Mouse (Mus musculus) megakaryocyte-erythroid progenitor cell, adult 5-6 weeks (primary cell): ENCODE results near the gene Art1. TPM values are rescaled to one million over a fixed set of nuclear protein-coding genes. Genes with fewer than 3 reads are reported as not detected.
A peak's percentile ranks its signal among the peaks of the same experiment; 100 is the strongest.

Experiments
- ATAC-seq: replicated peaks from 2 replicates; pipeline ENCODE4 v1.8.0; 2016; ENCODE audit warnings: mild to moderate bottlenecking, inconsistent platforms; ENCODE audit not compliant: severe bottlenecking, poor library complexity, low FRiP score, low TSS enrichment
- total RNA-seq, 2 experiments: library from RNA; stranded (forward) in 1 of 2; stranded (reverse) in 1 of 2; fragments of 200-1000, 215-1000 nt in 1 of 2; fragments of >200 nt in 1 of 2; fragmentation: Nextera tagmentation in 1 of 2; gene quantifications; 2 replicates each; pipeline ENCODE4 v1.2.3; 2014 to 2017

The Art1 gene
- total RNA-seq (2014; fragmentation: Nextera tagmentation), result not detected in 2 replicates
- not detected in 2 replicates for total RNA-seq (2017)

DNA sequence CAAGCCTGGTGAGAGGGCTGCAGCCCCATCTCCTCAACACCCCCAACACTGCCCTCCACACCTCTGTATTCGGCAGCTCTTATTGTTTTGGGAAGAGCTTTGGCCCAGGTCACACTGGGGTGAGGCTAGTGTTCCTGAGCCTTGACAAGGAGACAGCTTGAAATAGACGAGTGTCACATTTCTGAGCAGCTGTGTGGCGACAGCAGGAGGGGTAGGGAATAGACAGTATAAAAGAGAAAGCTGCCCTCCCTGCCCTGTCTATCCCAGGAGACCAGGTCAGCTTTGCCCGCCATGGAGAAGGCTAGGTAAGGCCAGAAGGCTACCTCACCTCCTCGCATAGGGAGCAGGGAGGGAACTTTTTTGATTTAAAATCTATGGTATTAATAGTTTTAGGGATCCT, at the start of gene Art1:
Gene Art1, plus strand, starts transcription at position 257 of the 400 bp plus-strand sequence.
- no peak for ATAC-seq

DNA sequence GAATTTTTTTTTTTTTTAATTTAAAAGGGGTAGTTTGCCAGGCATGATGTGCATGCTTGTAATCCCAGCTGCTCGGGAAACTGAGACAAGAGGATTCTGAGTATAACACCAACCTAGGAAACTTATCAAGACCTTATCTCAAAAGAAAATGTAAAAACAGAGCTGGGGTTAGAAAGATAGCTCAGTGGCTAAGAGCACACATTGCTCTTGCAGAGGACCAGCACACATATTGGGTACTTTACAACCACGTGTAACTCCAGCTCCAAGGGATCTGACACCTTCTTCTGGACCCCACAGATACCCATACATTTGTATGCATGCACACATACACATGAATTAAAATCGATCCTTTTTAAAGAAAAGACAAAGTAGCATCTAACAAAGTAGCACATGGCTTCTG, 40.2 kb upstream of the Art1 start:
- ATAC-seq, result no peak

GRCm38 (mm10) chr7:102062203-102062602, 39.3 kb upstream of the Art1 start:
- ATAC-seq, result no peak

DNA sequence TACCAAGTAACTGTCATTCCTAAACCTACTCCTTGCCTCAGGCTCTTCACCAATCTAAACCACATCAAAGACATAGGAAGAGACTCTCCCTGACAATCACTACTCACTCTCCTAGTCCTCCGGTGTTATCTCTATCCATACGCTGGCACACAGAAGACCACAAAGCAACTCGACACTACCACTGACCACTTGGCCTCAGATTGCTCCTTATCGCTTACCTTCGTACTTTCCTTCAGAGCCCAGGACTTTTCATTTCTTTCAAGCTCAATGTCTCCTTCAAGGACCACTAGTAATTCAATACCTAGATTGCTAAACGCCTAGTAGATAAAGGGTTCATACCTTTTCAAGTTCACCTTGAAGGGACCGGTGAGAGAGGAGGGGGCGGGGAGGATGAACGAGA, 37.7 kb upstream of the Art1 start:
- no peak for ATAC-seq

DNA sequence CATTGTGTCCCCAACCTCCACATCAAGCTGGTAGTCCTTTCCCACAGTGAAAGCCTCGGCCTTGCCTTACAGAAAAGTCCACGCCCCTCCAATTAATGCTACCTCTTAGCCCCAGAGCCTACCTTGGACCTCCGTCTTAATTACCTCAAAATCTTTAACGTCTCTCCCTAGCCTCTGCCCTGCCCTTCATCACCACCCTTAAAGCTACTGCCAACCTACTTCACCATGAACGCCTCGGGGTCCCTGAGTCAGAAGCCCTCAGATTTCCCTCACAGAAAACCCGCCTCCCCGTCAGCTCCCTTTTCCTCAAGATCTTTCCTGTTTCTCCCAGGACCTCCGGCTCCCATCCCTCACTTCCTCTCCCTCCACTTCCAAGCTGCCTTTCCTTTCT, 36.9 kb upstream of the Art1 start:
- no peak for ATAC-seq

DNA sequence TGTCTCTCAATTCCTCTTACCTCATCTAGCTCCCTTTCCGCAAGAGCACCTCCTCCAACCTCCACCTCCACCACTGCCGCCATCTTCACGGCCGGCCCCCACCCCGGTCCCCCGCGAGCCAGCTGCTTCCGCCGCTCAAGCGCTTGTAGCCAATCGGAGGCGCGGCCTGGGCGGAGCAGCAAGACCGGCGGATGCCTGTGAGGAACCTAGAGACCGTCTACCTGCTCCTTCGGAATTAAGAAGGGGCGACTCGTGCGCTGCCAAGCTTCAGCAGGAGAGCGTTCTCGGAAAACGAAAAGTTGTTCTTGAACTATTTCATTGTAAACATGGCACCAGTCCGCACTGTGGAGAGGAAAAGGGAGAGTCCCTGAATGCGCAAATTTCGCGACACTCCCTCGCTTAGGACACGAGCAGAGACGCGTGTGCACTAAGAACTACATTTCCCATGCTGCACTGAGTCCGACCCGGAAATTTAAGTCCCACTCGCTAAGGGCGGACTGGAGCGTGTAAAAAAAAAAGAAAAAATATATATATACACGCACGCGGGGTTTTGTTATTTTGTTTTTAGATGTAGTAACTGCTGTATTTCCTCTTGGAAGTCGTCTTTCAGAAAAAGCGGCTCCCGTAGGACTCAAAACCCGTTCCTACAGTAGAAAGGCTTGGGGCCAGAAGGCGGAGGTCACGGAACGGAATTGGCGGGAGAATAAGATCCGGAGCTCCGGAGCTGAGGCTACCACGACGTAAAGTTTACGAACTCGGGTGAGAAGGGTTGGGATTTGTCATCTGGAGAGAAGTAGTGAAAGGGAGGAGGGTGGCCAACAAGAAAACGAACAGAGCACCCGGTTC, 36.3 kb upstream of the Art1 start, which contains the start of the genes Rnf121, Xndc1 and Xntrpc:
Gene Rnf121, minus strand, starts transcription at position 424 of the 846 bp plus-strand sequence.
Gene Xndc1, plus strand, starts transcription at position 466 of the 846 bp plus-strand sequence.
Gene Xntrpc, plus strand, starts transcription at position 668 of the 846 bp plus-strand sequence.
- peak; percentile 98 for ATAC-seq

GRCm38 (mm10) chr7:102066363-102066762, 35.2 kb upstream of the Art1 start:
- no peak for ATAC-seq

GRCm38 (mm10) chr7:102076714-102077296, 24.7 kb upstream of the Art1 start:
- peak; percentile 82 for ATAC-seq

GRCm38 (mm10) chr7:102078517-102078916, 23.0 kb upstream of the Art1 start:
- ATAC-seq, result no peak

GRCm38 (mm10) chr7:102080311-102080710, 21.2 kb upstream of the Art1 start:
- ATAC-seq, result no peak

- no peak for ATAC-seq
These were observed 19.8 kb upstream of the Art1 start for GRCm38 (mm10) chr7:102081784-102082183.

GRCm38 (mm10) chr7:102082816-102083215, 18.7 kb upstream of the Art1 start, which contains the start of gene Trpc2:
Trpc2 (plus strand) TSS chr7:102083116.
- ATAC-seq, result no peak

DNA sequence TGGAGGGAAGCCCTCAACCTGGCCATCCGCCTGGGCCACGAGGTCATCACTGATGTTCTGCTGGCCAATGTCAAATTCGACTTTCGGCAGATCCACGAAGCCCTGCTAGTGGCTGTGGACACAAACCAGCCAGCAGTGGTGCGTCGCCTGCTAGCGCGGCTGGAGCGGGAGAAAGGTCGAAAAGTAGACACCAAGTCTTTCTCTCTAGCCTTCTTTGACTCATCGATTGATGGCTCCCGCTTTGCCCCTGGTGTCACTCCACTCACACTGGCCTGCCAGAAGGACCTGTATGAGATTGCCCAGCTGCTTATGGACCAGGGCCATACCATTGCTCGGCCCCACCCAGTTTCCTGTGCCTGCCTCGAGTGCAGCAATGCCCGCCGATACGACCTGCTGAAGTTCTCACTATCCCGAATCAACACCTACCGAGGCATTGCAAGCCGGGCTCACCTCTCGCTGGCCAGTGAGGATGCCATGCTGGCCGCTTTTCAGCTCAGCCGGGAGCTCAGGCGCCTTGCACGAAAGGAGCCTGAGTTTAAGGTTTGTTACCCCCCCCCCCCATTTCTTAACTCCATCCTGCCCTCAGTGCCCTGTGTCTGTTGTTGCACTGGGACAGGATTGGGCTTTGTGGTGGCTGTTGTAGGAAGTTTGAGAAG, 17.4 kb upstream of the Art1 start:
- no peak for ATAC-seq

- ATAC-seq, result no peak
These were observed 14.2 kb upstream of the Art1 start for GRCm38 (mm10) chr7:102087336-102087735.

DNA sequence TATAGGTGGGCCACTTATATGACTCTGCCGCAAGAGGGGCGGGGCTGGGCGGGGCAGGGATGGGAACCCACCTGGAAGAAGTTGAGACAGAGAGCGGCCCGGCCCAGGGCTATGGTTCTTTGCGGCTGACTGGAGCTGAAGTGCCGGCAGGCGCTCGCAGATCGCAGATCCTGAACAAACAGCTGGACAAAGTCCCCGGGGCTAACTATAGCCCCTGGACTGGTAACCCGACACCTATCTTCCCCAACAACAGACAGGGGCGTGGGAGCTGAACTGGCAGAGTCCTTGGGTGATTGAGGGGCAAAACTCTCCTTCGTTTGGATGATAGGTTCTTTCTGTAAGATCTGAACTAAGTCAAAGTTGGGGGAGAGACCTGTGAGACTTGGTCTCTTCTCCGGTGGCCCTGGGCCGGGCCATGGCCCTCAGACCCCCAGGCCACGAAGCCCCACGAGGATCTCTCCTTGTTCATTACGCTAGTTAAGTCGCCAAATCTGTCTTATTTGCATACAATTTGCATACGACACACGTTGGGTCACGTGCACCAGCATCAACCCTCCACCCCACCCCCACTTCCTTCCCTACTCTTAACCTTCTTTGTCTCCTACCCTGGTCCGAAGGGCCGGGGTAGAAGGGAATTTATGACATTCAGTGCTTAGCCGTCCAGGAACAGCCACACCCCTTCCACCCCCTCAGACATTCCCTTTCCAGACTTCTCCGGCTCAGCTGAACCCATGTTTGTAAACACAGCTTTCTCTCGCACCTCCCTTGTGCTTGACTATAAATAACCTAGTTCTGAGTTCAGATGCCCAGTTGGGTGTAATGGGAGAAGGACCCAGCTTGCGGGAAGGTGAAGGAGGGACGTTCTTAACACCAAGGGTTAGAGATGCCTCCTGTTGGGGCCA, 1.5 kb upstream of the Art1 start:
- ATAC-seq, result peak; percentile 69

DNA sequence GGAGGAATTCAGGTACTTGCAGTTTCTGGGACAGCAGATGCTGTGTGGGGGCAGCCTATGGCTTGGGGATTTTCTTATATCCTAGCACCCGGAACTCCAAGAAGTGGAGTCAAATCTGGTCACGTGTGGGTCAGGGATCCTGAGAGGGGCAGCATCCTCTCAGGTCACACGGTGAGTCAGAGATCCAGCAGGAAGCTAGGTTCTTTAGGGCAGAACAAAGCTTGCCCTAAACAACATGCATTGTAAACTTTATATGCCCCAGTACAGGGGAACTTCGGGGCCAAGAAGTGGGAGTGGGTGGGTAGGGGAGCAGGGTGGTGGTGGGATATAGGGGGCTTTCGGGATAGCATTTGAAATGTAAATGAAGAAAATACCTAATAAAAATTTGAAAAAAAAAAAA, 675 bp upstream of the Art1 start:
- ATAC-seq, result no peak

- no peak for ATAC-seq
These were observed 698 bp downstream of the Art1 start for GRCm38 (mm10) chr7:102102241-102102640.

DNA sequence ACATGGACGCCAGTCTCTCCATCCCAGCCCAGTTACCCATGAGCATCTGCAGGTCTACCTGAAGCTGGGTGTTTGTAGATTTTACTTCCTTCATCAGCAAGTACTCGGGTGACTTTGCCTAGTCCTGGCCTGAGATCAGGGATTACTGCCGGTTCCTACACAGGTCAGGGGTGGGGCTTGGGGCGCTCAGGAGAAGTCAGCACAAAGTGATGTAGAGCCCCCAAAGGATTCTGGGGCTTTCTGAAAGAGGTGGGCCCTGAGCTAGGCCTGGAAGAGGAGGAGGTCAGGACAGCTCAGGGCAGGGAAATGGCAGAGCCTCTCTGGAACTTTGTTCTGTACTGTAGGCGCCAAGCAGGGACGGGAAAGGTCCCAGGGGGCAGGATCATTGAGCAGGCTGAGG, 1.2 kb downstream of the Art1 start:
- ATAC-seq, result no peak

DNA sequence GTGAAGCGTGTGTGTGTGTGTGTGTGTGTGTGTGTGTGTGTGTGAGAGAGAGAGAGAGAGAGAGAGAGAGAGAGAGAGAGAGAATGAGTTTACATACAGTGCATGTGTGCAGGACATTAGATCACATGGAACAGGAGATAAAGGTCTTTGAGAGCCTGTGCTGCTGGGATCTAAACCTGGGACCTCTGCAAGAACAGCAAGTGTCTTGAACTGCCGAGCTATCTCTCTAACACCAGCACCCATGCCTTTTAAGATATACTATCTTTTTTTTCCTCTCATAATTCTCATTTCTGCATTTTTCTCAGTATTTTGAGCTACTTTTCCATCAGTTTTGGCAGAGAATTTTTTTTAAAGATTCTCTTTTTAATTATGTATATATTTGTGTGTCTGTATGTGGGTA, 2.0 kb downstream of the Art1 start:
- peak; percentile 73 for ATAC-seq
